Mouse (Mus musculus): ENCODE data around the gene Kntc1. TPM values are rescaled to one million over a fixed set of nuclear protein-coding genes. Genes with fewer than 3 reads are reported as not detected.
A peak's percentile ranks its signal among the peaks of the same experiment; 100 is the strongest.

Gene Kntc1
- total RNA-seq (2014; rRNA removed) (2.9 and 12.1 TPM in 2 replicates), polyA plus RNA-seq (2015; fragmentation: Nextera tagmentation; extraction: Ambion mirVana) (1.7 and 3.3 TPM in 2 replicates)

DNA sequence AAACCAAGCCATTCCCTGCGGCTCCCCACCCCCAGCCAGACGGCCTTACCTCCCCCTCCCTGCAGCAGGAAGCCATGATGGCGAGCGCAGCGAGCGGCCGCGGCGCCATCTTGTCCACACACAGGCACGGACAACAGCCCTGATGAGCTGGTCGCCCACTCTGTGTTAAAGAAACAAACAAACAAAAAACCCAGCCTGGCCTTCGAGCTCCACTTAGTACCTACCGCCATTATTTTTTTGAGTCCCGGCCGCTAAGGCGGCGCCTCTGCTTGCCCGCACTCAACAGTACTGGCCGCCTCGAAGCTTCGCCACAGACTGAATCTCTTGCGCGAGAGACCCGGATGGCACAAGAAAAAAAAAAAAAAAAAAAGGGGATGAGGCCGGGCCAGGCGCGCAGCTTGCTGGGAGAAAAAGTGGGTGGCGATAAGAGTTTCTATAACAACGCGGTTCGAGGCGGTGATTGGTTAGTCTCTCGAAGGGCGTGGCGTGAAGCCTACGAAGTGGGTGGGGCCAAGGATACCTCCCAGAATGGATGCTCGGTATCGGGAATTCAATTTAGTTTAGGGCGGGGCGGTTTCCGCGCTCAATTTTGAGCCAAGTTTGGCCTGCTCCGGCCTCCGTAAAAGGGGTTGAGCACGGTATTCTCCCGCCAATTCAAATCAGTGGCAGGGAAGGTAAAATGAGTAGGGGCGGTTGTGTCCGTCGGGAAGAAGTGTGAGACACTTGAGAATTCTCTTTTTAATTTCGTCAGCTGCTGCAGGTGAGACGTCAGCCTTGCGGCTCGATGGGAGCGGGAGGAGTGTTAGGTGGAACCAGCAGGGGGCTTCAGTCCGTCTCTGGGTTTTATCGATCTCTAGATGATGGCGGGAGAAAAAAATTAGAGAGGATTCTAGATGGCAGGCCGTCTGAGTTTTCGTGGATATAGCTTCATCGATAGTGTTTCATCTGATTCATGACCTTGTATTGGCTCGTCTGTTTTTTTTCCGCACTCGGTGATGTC lies at the start of gene Kntc1, which contains the start of gene Rsrc2:
Gene Kntc1 (plus strand): TSS at position 652 of the 1,000 bp plus-strand sequence.
Gene Rsrc2 (minus strand): TSS at position 350 of the 1,000 bp plus-strand sequence.
- Histone ChIP-seq H3K27me3 (ENCODE audit: insufficient read depth, low read length) (no peaks in the 10 kb centered on the region), H3K4me2 (ENCODE audit: low read depth) (peak within 1 kb of the TSS; percentile 70), H3K27ac (ENCODE audit: low read depth, low read length) (peak within 1 kb of the TSS; percentile 99), H3K4me3 (ENCODE audit: low read depth, low read length) (peak within 1 kb of the TSS; percentile 94), H3K9ac (peak within 1 kb of the TSS; percentile 91), H3K9me3 (ENCODE audit: low read length) (no peaks in the 10 kb centered on the region), H3K4me1 (ENCODE audit: insufficient read depth) (peaks cover 13% of the 10 kb centered on the region), H3K36me3 (ENCODE audit: insufficient read depth) (peaks cover 5% of the 10 kb centered on the region)
- DNase-seq: peak; percentile 100
- peak; percentile 99 for ATAC-seq
- 1% methylated on average over 63 of the region's 63 CpGs for WGBS
- TF ChIP-seq CTCF (IDR thresholded peaks at IDR 0.05; ENCODE audit: low read depth): peak; percentile 57

DNA sequence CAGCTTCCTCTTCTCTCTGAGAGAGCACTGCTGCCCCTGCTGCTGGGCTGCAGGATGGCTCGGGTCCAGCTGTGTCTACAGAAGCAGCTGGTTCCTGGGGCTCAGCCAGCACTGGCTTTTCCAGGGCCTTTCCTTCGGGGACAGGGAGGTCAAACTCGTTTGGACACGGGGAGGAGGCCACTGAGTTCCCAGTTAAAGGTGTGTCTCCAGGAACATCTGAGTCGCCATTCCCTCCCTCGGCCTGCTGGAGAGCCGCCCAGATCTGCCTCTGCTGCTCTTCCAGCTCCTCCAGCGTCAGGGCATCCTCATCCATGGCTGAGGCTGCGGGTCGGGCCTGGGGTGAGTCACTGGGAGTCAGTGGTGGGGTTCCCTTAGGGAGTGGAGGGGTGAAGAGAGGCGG lies 48.9 kb upstream of the Kntc1 start:
- Histone ChIP-seq H3K4me3 (ENCODE audit: low read depth, low read length) (no peak overlapping the region), H3K9ac (no peak overlapping the region), H3K9me3 (ENCODE audit: low read length) (no peaks in the 10 kb centered on the region), H3K36me3 (ENCODE audit: insufficient read depth) (peaks cover 66% of the 10 kb centered on the region), H3K4me2 (ENCODE audit: low read depth) (no peak overlapping the region), H3K4me1 (ENCODE audit: insufficient read depth) (no peaks in the 10 kb centered on the region), H3K27me3 (ENCODE audit: insufficient read depth, low read length) (no peaks in the 10 kb centered on the region), H3K27ac (ENCODE audit: low read depth, low read length) (no peak overlapping the region)
- ATAC-seq (no peak), DNase-seq (peak; percentile 17)
- WGBS: 69% methylated on average over 11 of the region's 11 CpGs
- TF ChIP-seq CTCF (IDR thresholded peaks at IDR 0.05; ENCODE audit: low read depth): no peak

DNA sequence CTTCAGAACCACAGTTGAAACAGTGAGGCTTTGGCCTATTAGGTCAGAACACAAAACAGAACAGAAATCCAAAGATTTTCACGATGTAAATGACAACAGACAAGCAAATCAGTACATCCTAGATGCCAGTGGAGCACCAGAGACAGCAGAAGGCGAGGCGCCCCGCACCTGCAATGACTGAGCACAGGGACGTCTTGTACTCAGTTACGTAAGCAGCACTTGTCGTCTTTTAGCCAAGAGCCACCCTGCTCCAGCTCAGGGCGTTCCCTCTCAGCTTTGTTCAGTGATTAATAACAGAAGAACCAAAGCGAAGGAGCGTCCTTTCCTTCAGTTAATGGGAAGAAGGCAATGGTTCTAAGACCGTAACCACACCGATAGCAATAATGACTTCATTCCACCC lies 40.9 kb upstream of the Kntc1 start:
- H3K9me3 ChIP-seq (ENCODE audit: low read length): no peaks in the 10 kb centered on the region
- DNase-seq: no peak
- no peak for TF ChIP-seq CTCF (IDR thresholded peaks at IDR 0.05; ENCODE audit: low read depth)
- no peak for ATAC-seq
- no peak overlapping the region for H3K9ac ChIP-seq
- H3K4me2 ChIP-seq (ENCODE audit: low read depth): no peak overlapping the region
- no peaks in the 10 kb centered on the region for H3K4me1 ChIP-seq (ENCODE audit: insufficient read depth)
- H3K27ac ChIP-seq (ENCODE audit: low read depth, low read length): no peak overlapping the region
- no peak overlapping the region for H3K4me3 ChIP-seq (ENCODE audit: low read depth, low read length)
- peaks cover 86% of the 10 kb centered on the region for H3K36me3 ChIP-seq (ENCODE audit: insufficient read depth)
- 95% methylated on average over 12 of the region's 12 CpGs for WGBS
- H3K27me3 ChIP-seq (ENCODE audit: insufficient read depth, low read length): no peaks in the 10 kb centered on the region

DNA sequence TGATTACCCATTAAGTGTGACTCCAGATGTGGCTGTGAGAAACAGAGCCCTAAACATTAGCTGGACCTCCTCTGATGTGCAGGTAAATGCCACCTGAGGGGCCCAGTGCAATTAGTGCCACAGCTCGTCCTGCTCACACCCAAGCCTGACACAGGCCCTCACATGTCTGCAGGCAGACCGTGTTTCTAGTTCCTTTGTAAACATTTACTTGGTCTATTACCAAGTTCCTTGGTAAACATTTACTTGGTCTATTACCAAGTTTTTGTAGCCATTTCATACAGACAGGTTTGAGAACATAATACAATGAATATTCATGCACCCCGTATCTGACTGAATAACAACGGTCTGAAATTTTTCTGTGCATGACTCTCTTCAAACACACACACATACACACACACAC lies 39.9 kb upstream of the Kntc1 start:
- Histone ChIP-seq H3K36me3 (ENCODE audit: insufficient read depth) (peaks cover 89% of the 10 kb centered on the region), H3K27ac (ENCODE audit: low read depth, low read length) (no peak overlapping the region), H3K4me3 (ENCODE audit: low read depth, low read length) (no peak overlapping the region), H3K9me3 (ENCODE audit: low read length) (no peaks in the 10 kb centered on the region), H3K4me2 (ENCODE audit: low read depth) (no peak overlapping the region), H3K27me3 (ENCODE audit: insufficient read depth, low read length) (no peaks in the 10 kb centered on the region), H3K4me1 (ENCODE audit: insufficient read depth) (no peaks in the 10 kb centered on the region), H3K9ac (no peak overlapping the region)
- ATAC-seq: no peak
- no peak for TF ChIP-seq CTCF (IDR thresholded peaks at IDR 0.05; ENCODE audit: low read depth)
- no peak for DNase-seq
- WGBS: 74% methylated on average over 4 of the region's 4 CpGs

DNA sequence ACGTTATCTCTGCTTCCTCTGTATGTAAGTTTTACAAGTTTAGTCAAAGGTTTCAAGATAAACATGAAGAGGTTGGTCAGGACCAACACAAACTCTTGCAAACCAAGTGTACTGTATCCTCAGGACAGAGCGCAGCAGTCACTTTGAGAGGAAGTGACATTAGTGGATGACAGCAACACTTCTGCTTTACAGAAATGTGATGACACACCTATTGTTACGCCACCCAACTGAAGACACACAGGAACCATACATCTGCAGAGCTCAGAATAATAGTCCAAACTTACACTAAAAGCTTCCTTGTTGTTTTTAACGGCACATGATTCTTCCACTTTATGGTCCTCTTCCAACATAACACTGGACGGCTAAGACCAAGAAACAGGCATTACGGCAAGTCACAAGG lies 35.7 kb upstream of the Kntc1 start:
- ATAC-seq: no peak
- TF ChIP-seq CTCF (IDR thresholded peaks at IDR 0.05; ENCODE audit: low read depth): no peak
- Histone ChIP-seq H3K4me1 (ENCODE audit: insufficient read depth) (no peaks in the 10 kb centered on the region), H3K4me2 (ENCODE audit: low read depth) (no peak overlapping the region), H3K9ac (no peak overlapping the region), H3K9me3 (ENCODE audit: low read length) (no peaks in the 10 kb centered on the region), H3K27ac (ENCODE audit: low read depth, low read length) (no peak overlapping the region), H3K36me3 (ENCODE audit: insufficient read depth) (peaks cover 71% of the 10 kb centered on the region), H3K27me3 (ENCODE audit: insufficient read depth, low read length) (no peaks in the 10 kb centered on the region), H3K4me3 (ENCODE audit: low read depth, low read length) (no peak overlapping the region)
- 93% methylated on average over 6 of the region's 6 CpGs for WGBS
- no peak for DNase-seq

DNA sequence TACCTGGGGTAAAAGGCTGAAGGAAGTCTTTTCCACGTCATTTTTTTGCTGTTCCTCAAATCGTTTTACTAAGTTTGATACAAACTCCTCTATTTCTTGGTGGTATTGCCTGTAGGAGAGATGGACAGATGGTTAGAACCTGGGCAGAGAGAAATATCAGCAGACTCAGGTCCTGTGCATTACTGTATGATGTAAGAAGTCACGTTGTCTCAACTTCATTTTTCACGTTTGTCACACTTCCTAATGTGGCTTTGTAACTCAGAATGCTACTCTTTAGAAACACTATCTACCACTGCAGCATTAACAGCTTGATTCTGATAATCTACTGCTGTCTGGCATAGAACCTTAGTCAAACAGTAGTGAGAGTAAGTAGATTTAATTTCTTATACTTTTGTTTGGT lies 34.9 kb upstream of the Kntc1 start:
- no peaks in the 10 kb centered on the region for H3K9me3 ChIP-seq (ENCODE audit: low read length)
- no peak overlapping the region for H3K27ac ChIP-seq (ENCODE audit: low read depth, low read length)
- no peaks in the 10 kb centered on the region for H3K27me3 ChIP-seq (ENCODE audit: insufficient read depth, low read length)
- WGBS: 93% methylated on average over 4 of the region's 4 CpGs
- no peak overlapping the region for H3K9ac ChIP-seq
- DNase-seq (no peak), ATAC-seq (no peak)
- peaks cover 62% of the 10 kb centered on the region for H3K36me3 ChIP-seq (ENCODE audit: insufficient read depth)
- H3K4me3 ChIP-seq (ENCODE audit: low read depth, low read length): no peak overlapping the region
- no peak for TF ChIP-seq CTCF (IDR thresholded peaks at IDR 0.05; ENCODE audit: low read depth)
- H3K4me2 ChIP-seq (ENCODE audit: low read depth): no peak overlapping the region
- H3K4me1 ChIP-seq (ENCODE audit: insufficient read depth): peaks cover 7% of the 10 kb centered on the region

All from forebrain, postnatal 0 days (tissue).